Mouse (Mus musculus): Measurements from ENCODE around the gene Olah.

DNA sequence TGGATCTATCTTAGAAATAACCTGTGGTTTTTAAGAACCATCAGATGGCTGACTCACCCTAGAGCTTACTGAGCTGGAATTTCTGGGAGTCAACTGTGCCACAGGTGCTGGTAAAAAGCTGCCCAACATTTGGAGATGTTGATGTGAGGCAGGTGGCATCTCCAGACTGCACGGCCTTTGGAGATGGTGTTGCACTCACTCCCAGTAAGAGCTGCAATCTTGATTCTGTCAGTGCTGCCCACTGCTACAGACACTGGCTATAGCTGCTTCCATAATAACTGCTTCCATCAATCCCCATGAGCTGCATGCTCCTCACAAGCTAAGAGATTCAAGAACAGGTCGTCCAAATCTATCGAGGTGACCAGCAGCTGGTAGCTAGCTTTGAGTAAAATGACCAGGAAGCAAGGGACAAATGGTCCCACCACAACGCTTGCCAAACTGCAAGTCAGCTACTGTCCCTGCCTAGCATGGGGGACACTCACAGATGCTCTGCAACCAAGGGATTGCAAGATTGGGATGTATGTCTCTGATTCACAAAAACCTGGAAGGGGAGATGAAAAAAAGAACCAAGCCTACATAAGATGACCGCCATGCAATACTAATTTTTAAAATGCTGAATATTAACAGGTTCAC lies 65.8 kb downstream of the Olah start:
- TF ChIP-seq CTCF (IDR thresholded peaks at IDR 0.05; ENCODE audit: low read depth) (no peak), EP300 (IDR thresholded peaks at IDR 0.05; ENCODE audit: low read depth) (no peak)

All from liver, postnatal 0 days (tissue).